Mouse (Mus musculus) cerebellum, adult 8-10 months (tissue): ENCODE results near the gene Bcas3.
"Not testable (repeated sequence)": the region's sequence is repeated elsewhere in the genome, so short reads cannot be mapped to it uniquely, and the experiment has no call there.

ENCODE experiments used
- DNase-seq: peaks from one replicate; pipeline ENCODE4 v3.0.0; 2022

Gene Bcas3

GRCm38 (mm10) chr11:85716730-85717129, 363.8 kb downstream of the Bcas3 start:
- not testable (repeated sequence) for DNase-seq

- DNase-seq = no peak
Measured at GRCm38 (mm10) chr11:85719091-85719490, 366.1 kb downstream of the Bcas3 start.

GRCm38 (mm10) chr11:85719766-85720165, 366.8 kb downstream of the Bcas3 start:
- no peak for DNase-seq

- DNase-seq = no peak
Measured at GRCm38 (mm10) chr11:85720269-85720773, 367.4 kb downstream of the Bcas3 start.

- no peak for DNase-seq
Measured at GRCm38 (mm10) chr11:85721986-85722385, 369.0 kb downstream of the Bcas3 start.

- DNase-seq = no peak
Measured at GRCm38 (mm10) chr11:85724159-85724558, 371.2 kb downstream of the Bcas3 start.

- no peak for DNase-seq
Measured at GRCm38 (mm10) chr11:85729725-85730124, 376.8 kb downstream of the Bcas3 start.

GRCm38 (mm10) chr11:85732462-85733012, 379.6 kb downstream of the Bcas3 start:
- no peak for DNase-seq

GRCm38 (mm10) chr11:85733577-85733976, 380.6 kb downstream of the Bcas3 start:
- DNase-seq = peak; percentile 5

GRCm38 (mm10) chr11:85734317-85735211, 381.6 kb downstream of the Bcas3 start:
- DNase-seq = no peak

- no peak for DNase-seq
Measured at GRCm38 (mm10) chr11:85737227-85737626, 384.3 kb downstream of the Bcas3 start.

GRCm38 (mm10) chr11:85737893-85738292, 384.9 kb downstream of the Bcas3 start:
- DNase-seq = no peak

- no peak for DNase-seq
Measured at GRCm38 (mm10) chr11:85738585-85738984, 385.6 kb downstream of the Bcas3 start.

GRCm38 (mm10) chr11:85739266-85739977, 386.5 kb downstream of the Bcas3 start:
- no peak for DNase-seq

GRCm38 (mm10) chr11:85746373-85746772, 393.4 kb downstream of the Bcas3 start:
- no peak for DNase-seq

GRCm38 (mm10) chr11:85748891-85749290, 395.9 kb downstream of the Bcas3 start:
- DNase-seq = no peak

- no peak for DNase-seq
Measured at GRCm38 (mm10) chr11:85751171-85751570, 398.2 kb downstream of the Bcas3 start.

GRCm38 (mm10) chr11:85754631-85755502, 401.9 kb downstream of the Bcas3 start:
- no peak for DNase-seq

- no peak for DNase-seq
Measured at GRCm38 (mm10) chr11:85755503-85756044, 402.6 kb downstream of the Bcas3 start.

- DNase-seq = no peak
Measured at GRCm38 (mm10) chr11:85758891-85759290, 405.9 kb downstream of the Bcas3 start.

GRCm38 (mm10) chr11:85759634-85760439, 406.9 kb downstream of the Bcas3 start:
- no peak for DNase-seq
